Mouse (Mus musculus) spleen, adult 2 months (tissue): ENCODE results near the gene Prr5l. TPM values are rescaled to one million over a fixed set of nuclear protein-coding genes. Genes with fewer than 3 reads are reported as not detected.
A peak's percentile ranks its signal among the peaks of the same experiment; 100 is the strongest.

ENCODE experiments used
- DNase-seq, 2 experiments: peaks; one replicate each; pipeline versions ENCODE4 v3.0.0 to v3.0.0-alpha.2; 2012 to 2021; ENCODE audit warnings: low spot score in 2 of 2, low read depth in 1 of 2
- H3K27ac ChIP-seq: fragments of 200-500 bp; 2 replicates; pipeline ENCODE4 v1.5.1; 2012; ENCODE audit warnings: low read length, inconsistent platforms; ENCODE audit not compliant: insufficient read depth
- H3K27me3 ChIP-seq: fragments of 200-500 bp; 2 replicates; pipeline ENCODE4 v1.6.1; 2012; ENCODE audit warnings: mild to moderate bottlenecking, moderate library complexity, low read length, inconsistent platforms; ENCODE audit not compliant: control insufficient read depth, insufficient read depth
- H3K36me3 ChIP-seq: fragments of 200-500 bp; 2 replicates; pipeline ENCODE4 v1.6.1; 2012; ENCODE audit warnings: mild to moderate bottlenecking, low read length, inconsistent platforms; ENCODE audit not compliant: control insufficient read depth, insufficient read depth
- H3K4me1 ChIP-seq: fragments of 200-500 bp; 2 replicates; pipeline ENCODE4 v1.6.1; 2011; ENCODE audit warnings: inconsistent platforms; ENCODE audit not compliant: control insufficient read depth, insufficient read depth, insufficient read length
- H3K4me3 ChIP-seq: fragments of 200-500 bp; 2 replicates; pipeline ENCODE4 v1.5.1; 2011; ENCODE audit warnings: mild to moderate bottlenecking, inconsistent platforms; ENCODE audit not compliant: insufficient read depth, insufficient read length; ENCODE audit errors: extremely low read depth
- CTCF ChIP-seq: fragments of 200-500 bp; IDR thresholded peaks from 2 replicates; pipeline ENCODE4 v1.5.1; 2011; ENCODE audit warnings: mild to moderate bottlenecking, inconsistent platforms; ENCODE audit not compliant: insufficient read depth, insufficient read length, insufficient replicate concordance; ENCODE audit errors: extremely low read depth
- POLR2A ChIP-seq: fragments of 200-500 bp; IDR thresholded peaks from 2 replicates; pipeline ENCODE4 v1.6.1; 2011; ENCODE audit warnings: low read depth, low read length, inconsistent platforms
- WGBS: fragments of 180-500 bp; shearing (Covaris S2); methylation state at CpG from one replicate; pipeline ENCODE4 v1.1.7; 2018; 5-methylcytosine and 5-hydroxymethylcytosine counted together
- polyA plus RNA-seq: library from polyadenylated mRNA; depleted of rRNA; stranded (reverse); fragments of >200 nt; gene quantifications from 2 replicates; pipeline ENCODE4 v1.2.3, GENCODE M21; 2012

Prr5l gene
- polyA plus RNA-seq, 1 experiment, result 6.1 TPM

DNA sequence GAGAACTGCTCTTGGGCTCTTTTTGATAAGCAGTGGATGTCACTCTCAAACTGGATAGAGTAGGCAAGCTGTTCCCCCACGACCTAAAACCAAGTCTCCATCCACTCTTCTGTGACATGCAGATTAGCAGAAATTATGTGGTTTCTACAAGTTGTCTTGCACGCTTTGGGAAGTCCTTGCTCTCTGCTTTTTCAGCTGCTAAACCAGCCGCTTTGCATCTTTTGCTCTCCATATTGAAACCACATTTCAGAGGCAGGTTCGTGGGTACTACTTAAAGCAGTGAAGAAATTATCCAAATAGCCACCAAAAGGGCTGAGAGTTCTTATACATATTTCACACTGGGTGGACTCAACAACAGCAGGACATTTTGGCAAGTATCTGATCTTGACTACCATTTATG lies 53.8 kb downstream of the Prr5l start:
- H3K4me3 ChIP-seq, result no peak overlapping the region
- no peak overlapping the region for H3K27ac ChIP-seq
- no peaks in the 10 kb centered on the region for H3K27me3 ChIP-seq
- H3K36me3 ChIP-seq, result no peaks in the 10 kb centered on the region
- WGBS, result 32% methylated on average over 4 of the region's 4 CpGs
- no peak for DNase-seq
- TF ChIP-seq POLR2A, result no peak
- no peak for TF ChIP-seq CTCF
- H3K4me1 ChIP-seq, result no peaks in the 10 kb centered on the region; the same call in 1 of the 2 replicates

DNA sequence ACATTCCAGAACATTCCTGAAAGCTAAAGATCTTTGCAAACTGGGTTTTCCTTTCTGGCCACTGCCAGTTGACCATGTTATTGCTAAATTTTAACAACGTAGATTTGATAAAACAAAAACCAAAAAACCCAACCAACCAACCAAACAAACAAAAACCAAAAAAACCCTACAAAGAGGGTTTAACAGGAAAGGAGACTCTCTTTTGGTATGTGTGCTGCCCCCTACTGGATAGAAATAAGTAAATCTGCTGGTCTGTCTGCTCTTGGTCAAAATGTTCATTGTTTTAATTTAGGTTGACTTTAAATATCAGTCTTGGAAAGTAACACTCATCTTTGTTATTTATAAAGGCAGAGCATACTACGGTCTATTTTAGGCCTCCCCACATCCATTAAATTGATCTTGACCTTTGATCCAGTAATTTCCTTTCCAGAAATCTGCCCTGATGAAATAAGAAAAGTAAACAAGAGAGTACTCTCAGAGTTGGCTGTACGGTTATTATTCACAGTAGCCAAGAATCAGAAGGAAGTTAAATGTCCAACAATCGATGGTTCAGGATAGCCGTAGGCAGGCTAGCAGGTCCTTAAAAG lies 54.7 kb downstream of the Prr5l start:
- no peak for TF ChIP-seq CTCF
- TF ChIP-seq POLR2A, result no peak
- Histone ChIP-seq H3K27me3 (no peaks in the 10 kb centered on the region), H3K36me3 (no peaks in the 10 kb centered on the region), H3K4me1 (no peaks in the 10 kb centered on the region; the same call in 1 of the 2 replicates), H3K27ac (no peak overlapping the region), H3K4me3 (no peak overlapping the region)
- 63% methylated on average over 5 of the region's 5 CpGs for WGBS
- peak in 1 of 2 experiments; percentile 12 for DNase-seq

DNA sequence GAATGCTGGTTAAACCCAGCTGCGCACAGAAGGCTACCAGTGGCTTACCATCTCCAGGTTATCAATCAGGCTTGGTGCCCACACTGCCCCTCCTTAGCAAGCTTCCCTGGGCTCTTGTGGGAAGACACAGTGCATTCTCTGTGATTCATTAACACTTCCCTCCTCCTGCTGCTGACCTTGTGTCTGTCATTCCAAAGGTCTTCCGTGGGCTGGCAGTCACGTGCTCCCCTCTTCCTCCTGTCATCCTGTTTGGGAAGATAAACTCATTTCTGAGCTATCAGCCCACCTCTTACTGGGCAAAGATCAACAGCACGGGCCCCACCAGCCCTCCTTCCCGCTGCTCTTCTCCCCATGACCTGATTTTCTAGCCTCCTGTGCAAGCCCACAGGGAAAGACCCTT lies 55.2 kb downstream of the Prr5l start:
- DNase-seq, result no peak
- WGBS, result 42% methylated on average over 5 of the region's 5 CpGs
- no peaks in the 10 kb centered on the region for H3K36me3 ChIP-seq
- no peak overlapping the region for H3K27ac ChIP-seq
- H3K4me1 ChIP-seq, result no peaks in the 10 kb centered on the region; the same call in 1 of the 2 replicates
- H3K27me3 ChIP-seq, result no peaks in the 10 kb centered on the region
- no peak for TF ChIP-seq CTCF
- TF ChIP-seq POLR2A, result no peak
- no peak overlapping the region for H3K4me3 ChIP-seq

DNA sequence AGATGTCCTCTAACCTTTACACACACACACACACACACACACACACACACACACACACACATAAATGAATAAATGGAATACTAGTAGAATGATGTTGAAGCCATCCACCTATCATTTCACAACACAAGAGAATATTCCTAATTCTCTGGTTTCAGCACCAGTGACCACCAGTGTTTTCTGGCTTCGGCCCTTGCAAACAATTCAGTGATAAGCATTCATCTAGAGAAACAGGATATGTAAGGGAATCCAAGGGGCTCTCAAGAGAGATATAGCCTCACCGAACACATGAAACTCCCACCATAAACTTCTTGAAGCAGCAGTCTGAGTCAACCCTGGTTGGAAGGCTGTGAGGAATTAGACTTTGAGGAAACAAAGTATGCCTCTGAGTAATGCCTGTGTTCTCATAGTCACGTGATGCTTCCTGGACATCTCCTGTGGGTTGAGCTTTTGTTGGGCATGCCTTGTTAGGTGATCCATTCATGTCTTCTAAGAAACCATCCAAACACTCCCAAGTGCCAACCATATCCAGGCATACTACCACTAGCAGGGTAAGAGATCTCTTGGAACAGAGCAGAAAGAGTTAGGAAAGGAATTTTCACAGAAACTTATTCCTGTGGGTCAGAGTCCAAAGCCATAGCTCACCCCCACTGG lies 55.8 kb downstream of the Prr5l start:
- WGBS, result 90% methylated on average over 3 of the region's 3 CpGs
- Histone ChIP-seq H3K27me3 (no peaks in the 10 kb centered on the region), H3K36me3 (no peaks in the 10 kb centered on the region), H3K4me1 (no peaks in the 10 kb centered on the region; the same call in 1 of the 2 replicates), H3K4me3 (no peak overlapping the region), H3K27ac (no peak overlapping the region)
- no peak for DNase-seq
- no peak for TF ChIP-seq POLR2A
- TF ChIP-seq CTCF, result no peak

DNA sequence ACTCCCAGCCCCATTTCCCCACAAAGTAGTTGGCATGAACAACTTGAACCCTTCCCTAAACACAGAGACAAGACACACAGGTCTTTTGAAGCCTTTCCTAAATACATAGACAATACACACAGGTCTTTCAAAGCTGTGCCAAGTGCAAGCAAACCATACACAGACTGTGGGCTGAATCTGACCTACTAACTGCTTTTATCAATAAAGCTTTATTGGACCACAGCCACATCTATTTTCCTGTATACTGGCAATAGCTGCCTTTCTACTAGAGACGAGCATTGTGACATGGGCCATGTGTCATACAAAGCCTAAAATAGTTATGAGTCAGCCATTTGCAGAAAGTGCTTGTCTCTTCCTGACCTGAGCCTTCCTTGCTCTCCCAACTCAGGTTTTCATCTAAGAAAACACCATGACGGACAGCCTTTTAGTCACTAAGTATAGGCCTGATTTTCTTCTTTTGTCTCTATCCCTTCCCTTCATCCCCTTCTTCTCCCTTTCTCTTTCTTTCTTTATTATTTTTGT lies 56.6 kb downstream of the Prr5l start:
- Histone ChIP-seq H3K36me3 (no peaks in the 10 kb centered on the region), H3K4me1 (no peaks in the 10 kb centered on the region; the same call in 1 of the 2 replicates), H3K4me3 (no peak overlapping the region), H3K27me3 (no peaks in the 10 kb centered on the region), H3K27ac (no peak overlapping the region)
- 80% methylated on average over 2 of the region's 2 CpGs for WGBS
- TF ChIP-seq CTCF, result no peak
- TF ChIP-seq POLR2A, result no peak
- DNase-seq, result no peak

DNA sequence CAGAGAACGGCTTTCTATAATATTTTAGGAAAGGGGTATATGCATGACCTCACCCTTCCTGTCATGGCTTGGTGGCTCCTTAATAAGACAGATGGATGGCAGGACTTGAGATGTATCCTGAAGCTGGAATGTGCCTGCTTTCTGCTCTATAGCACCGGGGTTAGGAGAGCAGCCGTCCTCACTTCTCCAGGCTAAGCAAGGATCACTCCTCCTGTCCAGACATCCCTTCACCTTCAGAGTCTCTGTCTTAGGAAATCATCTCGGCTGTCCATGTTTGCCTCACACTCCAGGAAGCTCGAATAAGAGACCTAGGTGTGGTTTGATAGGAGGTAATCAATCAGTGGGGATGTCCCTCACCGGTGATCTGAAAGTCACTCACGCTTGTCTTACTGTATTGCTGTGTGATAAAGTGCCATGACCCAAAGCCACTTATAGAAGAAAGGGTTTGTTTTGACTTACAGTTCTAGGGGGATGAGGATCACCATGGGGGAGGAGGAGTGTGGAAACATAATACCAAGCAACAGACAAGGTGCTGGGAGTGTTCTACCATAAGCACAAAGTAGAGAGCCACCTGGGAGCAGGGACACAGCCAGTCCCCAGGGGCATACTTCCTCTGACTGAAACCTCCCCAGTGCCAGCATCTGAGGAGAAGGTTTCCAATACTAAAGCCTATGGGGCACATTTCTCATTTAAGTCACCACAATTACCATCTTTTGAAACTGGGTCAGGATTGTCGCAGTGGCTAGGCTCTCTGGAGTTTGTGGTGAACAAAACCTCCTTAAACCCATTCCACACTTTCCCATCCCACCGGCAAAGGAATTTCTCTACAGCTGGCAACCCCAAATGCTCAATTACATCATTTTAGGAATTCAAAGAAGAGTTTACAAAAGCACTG lies 57.4 kb downstream of the Prr5l start:
- H3K27ac ChIP-seq, result no peak overlapping the region
- no peak for DNase-seq
- no peak overlapping the region for H3K4me3 ChIP-seq
- WGBS, result 87% methylated on average over 9 of the region's 9 CpGs
- H3K36me3 ChIP-seq, result no peaks in the 10 kb centered on the region
- no peaks in the 10 kb centered on the region; the same call in 1 of the 2 replicates for H3K4me1 ChIP-seq
- TF ChIP-seq CTCF (no peak), POLR2A (no peak)
- H3K27me3 ChIP-seq, result no peaks in the 10 kb centered on the region
